Mouse (Mus musculus) hindbrain, postnatal 0 days (tissue): Measurements from ENCODE around the gene Ctbp2. TPM values are rescaled to one million over a fixed set of nuclear protein-coding genes. Genes with fewer than 3 reads are reported as not detected.

Experiments used
- ATAC-seq: fragments of 200-750 bp; cut with Nextera tagmentation; 2 replicates; pipeline ENCODE4 v1.8.0; 2017; ENCODE audit warnings: mild to moderate bottlenecking, moderate TSS enrichment, moderate library complexity
- DNase-seq: peaks from one replicate; pipeline ENCODE4 v3.0.0-alpha.2; 2015; ENCODE audit warnings: low spot score
- H3K27ac ChIP-seq: fragments of 300-500 bp; sonication (generic); 2 replicates; pipeline ENCODE4 v1.5.1; 2014; ENCODE audit warnings: mild to moderate bottlenecking
- H3K27me3 ChIP-seq: fragments of 300-500 bp; sonication (generic); 2 replicates; pipeline ENCODE4 v1.6.1; 2014; ENCODE audit warnings: low read length, mixed read lengths; ENCODE audit not compliant: insufficient read depth
- H3K36me3 ChIP-seq: fragments of 300-500 bp; sonication (generic); 2 replicates; pipeline ENCODE4 v1.6.1; 2014; ENCODE audit warnings: low read length, mixed read lengths; ENCODE audit not compliant: insufficient read depth
- H3K4me1 ChIP-seq: fragments of 300-500 bp; sonication (generic); 2 replicates; pipeline ENCODE4 v1.6.1; 2014; ENCODE audit warnings: antibody characterized with exemption, low read length, mixed read lengths; ENCODE audit not compliant: insufficient read depth
- H3K4me2 ChIP-seq: fragments of 300-500 bp; sonication (generic); 2 replicates; pipeline ENCODE4 v1.6.1; 2014; ENCODE audit warnings: low read depth, mild to moderate bottlenecking, low read length, moderate library complexity, mixed read lengths
- H3K4me3 ChIP-seq: fragments of 300-500 bp; sonication (generic); 2 replicates; pipeline ENCODE4 v1.5.1; 2014; ENCODE audit warnings: low read length
- H3K9ac ChIP-seq: fragments of 300-500 bp; sonication (generic); replicated peaks from 2 replicates; pipeline ENCODE4 v1.6.1; 2014; ENCODE audit warnings: mild to moderate bottlenecking, low read length, moderate library complexity, mixed read lengths
- H3K9me3 ChIP-seq: fragments of 300-500 bp; sonication (generic); 2 replicates; pipeline ENCODE4 v1.6.1; 2016; ENCODE audit warnings: low read length, mixed read lengths
- CTCF ChIP-seq: IDR thresholded peaks from 2 replicates; pipeline ENCODE4 v1.5.1; 2016; ENCODE audit warnings: antibody characterized with exemption, control low read depth, low read depth
- WGBS: fragments of 180-500 bp; shearing (Covaris S2); extraction: QIAGEN DNeasy Blood & Tissue Kit; methylation state at CpG from one replicate; pipeline ENCODE4 v1.1.7; 2014; 5-methylcytosine and 5-hydroxymethylcytosine counted together
- polyA plus RNA-seq: library from polyadenylated mRNA; unstranded; fragments of >200 nt; fragmentation: Nextera tagmentation; extraction: Ambion mirVana; gene quantifications from 2 replicates; pipeline ENCODE4 v1.2.1, GENCODE M21; 2015
- total RNA-seq: library from RNA; depleted of rRNA; stranded (reverse); fragments of >200 nt; gene quantifications from 2 replicates; pipeline ENCODE4 v1.2.3, GENCODE M21; 2014

Ctbp2 gene
- total and polyA plus RNA-seq, 2 experiments from 2014 or later, result 39.6 to 89.0 TPM

GRCm38 (mm10) chr7:133032589-133033203, 91.5 kb downstream of the Ctbp2 start:
- ATAC-seq (peak; percentile 78), DNase-seq (peak; percentile 89)
- Histone ChIP-seq H3K9ac (no peak overlapping the region), H3K4me1 (no peaks in the 10 kb centered on the region), H3K27ac (no peak overlapping the region), H3K4me2 (no peak overlapping the region), H3K27me3 (no peaks in the 10 kb centered on the region), H3K4me3 (no peak overlapping the region), H3K36me3 (no peaks in the 10 kb centered on the region), H3K9me3 (no peaks in the 10 kb centered on the region)
- peak; percentile 95 for TF ChIP-seq CTCF
- WGBS, result 43% methylated on average over 9 of the region's 9 CpGs

GRCm38 (mm10) chr7:133029496-133030047, 94.6 kb downstream of the Ctbp2 start:
- Histone ChIP-seq H3K27me3 (no peaks in the 10 kb centered on the region), H3K36me3 (no peaks in the 10 kb centered on the region), H3K4me1 (no peaks in the 10 kb centered on the region), H3K4me3 (no peak overlapping the region), H3K27ac (no peak overlapping the region), H3K9me3 (no peaks in the 10 kb centered on the region), H3K9ac (no peak overlapping the region), H3K4me2 (no peak overlapping the region)
- ATAC-seq (no peak), DNase-seq (no peak)
- TF ChIP-seq CTCF, result no peak
- 79% methylated on average over 8 of the region's 8 CpGs for WGBS

- no peak overlapping the region for H3K27ac ChIP-seq
- 92% methylated on average over 8 of the region's 8 CpGs for WGBS
- no peak for TF ChIP-seq CTCF
- no peak overlapping the region for H3K4me3 ChIP-seq
- no peaks in the 10 kb centered on the region for H3K27me3 ChIP-seq
- ATAC-seq (no peak), DNase-seq (no peak)
- H3K36me3 ChIP-seq, result no peaks in the 10 kb centered on the region
- no peak overlapping the region for H3K9ac ChIP-seq
- no peaks in the 10 kb centered on the region for H3K4me1 ChIP-seq
- no peak overlapping the region for H3K4me2 ChIP-seq
- no peaks in the 10 kb centered on the region for H3K9me3 ChIP-seq
Observed at GRCm38 (mm10) chr7:133029004-133029403, 95.2 kb downstream of the Ctbp2 start.

GRCm38 (mm10) chr7:133027930-133028329, 96.2 kb downstream of the Ctbp2 start:
- no peak for TF ChIP-seq CTCF
- WGBS, result 92% methylated on average over 4 of the region's 4 CpGs

GRCm38 (mm10) chr7:133024694-133025093, 99.5 kb downstream of the Ctbp2 start:
- no peaks in the 10 kb centered on the region for H3K36me3 ChIP-seq
- H3K27ac ChIP-seq, result no peak overlapping the region
- no peak overlapping the region for H3K4me3 ChIP-seq
- no peaks in the 10 kb centered on the region for H3K27me3 ChIP-seq
- ATAC-seq (no peak), DNase-seq (no peak)
- H3K9ac ChIP-seq, result no peak overlapping the region
- H3K4me1 ChIP-seq, result 0 out of 2 replicates have a peak, but pooled peaks cover 3% of the 10 kb centered on the region
- H3K4me2 ChIP-seq, result no peak overlapping the region
- no peaks in the 10 kb centered on the region for H3K9me3 ChIP-seq
- TF ChIP-seq CTCF, result no peak
- 85% methylated on average over 1 of the region's 1 CpGs for WGBS

More at GRCm38 (mm10) chr7:133027930-133028329, 96.2 kb downstream of the Ctbp2 start:
- DNase-seq, result no peak
- Histone ChIP-seq H3K9me3 (no peaks in the 10 kb centered on the region), H3K9ac (no peak overlapping the region), H3K36me3 (no peaks in the 10 kb centered on the region), H3K4me2 (no peak overlapping the region), H3K27me3 (no peaks in the 10 kb centered on the region), H3K27ac (no peak overlapping the region), H3K4me3 (no peak overlapping the region), H3K4me1 (no peaks in the 10 kb centered on the region)
- no peak for ATAC-seq

- Histone ChIP-seq H3K9ac (no peak overlapping the region), H3K9me3 (no peaks in the 10 kb centered on the region), H3K36me3 (no peaks in the 10 kb centered on the region), H3K27ac (peak overlapping the region; percentile 3; the same call in 1 of the 2 replicates), H3K4me3 (no peak overlapping the region), H3K27me3 (no peaks in the 10 kb centered on the region), H3K4me2 (no peak overlapping the region), H3K4me1 (peaks cover 10% of the 10 kb centered on the region)
- 31% methylated on average over 6 of the region's 6 CpGs for WGBS
- no peak; the same call in 1 of the 2 replicates for ATAC-seq
- peak; percentile 26 for DNase-seq
- TF ChIP-seq CTCF, result no peak
Observed at GRCm38 (mm10) chr7:133019481-133020020, 104.6 kb downstream of the Ctbp2 start.

- ATAC-seq (no peak), DNase-seq (no peak)
- Histone ChIP-seq H3K4me1 (peaks cover 10% of the 10 kb centered on the region), H3K36me3 (no peaks in the 10 kb centered on the region), H3K4me2 (no peak overlapping the region), H3K27me3 (no peaks in the 10 kb centered on the region), H3K4me3 (no peak overlapping the region), H3K9ac (no peak overlapping the region), H3K9me3 (no peaks in the 10 kb centered on the region), H3K27ac (peak overlapping the region; percentile 3; the same call in 1 of the 2 replicates)
- 73% methylated on average over 7 of the region's 7 CpGs for WGBS
- no peak for TF ChIP-seq CTCF
Observed at GRCm38 (mm10) chr7:133018961-133019360, 105.2 kb downstream of the Ctbp2 start.
